Mouse (Mus musculus): ENCODE measurements at regions not wholly inside any gene's neighbourhood (a gene's known extent, or its start where the extent isn't known, plus 50 kb on each side); places are given as distances from the start of the nearest gene placed in this dataset.

DNA sequence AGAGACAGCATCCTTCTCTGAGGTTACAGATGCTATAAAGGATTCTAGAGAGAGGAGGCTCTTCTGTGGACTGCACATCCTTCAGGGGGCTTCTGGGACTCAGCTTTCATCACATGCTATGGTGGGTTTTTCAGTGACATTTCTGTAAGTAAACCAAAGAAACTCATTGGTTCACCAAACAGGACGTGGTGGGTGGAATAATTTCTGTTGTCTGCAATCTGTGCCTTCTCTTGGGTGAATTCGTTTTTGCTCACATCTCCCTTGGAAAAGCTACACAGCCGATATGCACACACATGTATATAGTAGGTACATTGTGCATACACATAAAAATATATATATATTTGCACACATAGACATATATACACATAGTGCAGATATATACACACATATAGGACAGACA is 110.2 kb downstream of the Chst1 start:
- DNase-seq: no peak

GRCm38 (mm10) chr2:92711122-92711777 is 111.7 kb downstream of the Chst1 start:
- DNase-seq: no peak

- no peak for DNase-seq
Measured at GRCm38 (mm10) chr2:92712266-92713144, 113.0 kb downstream of the Chst1 start.

DNA sequence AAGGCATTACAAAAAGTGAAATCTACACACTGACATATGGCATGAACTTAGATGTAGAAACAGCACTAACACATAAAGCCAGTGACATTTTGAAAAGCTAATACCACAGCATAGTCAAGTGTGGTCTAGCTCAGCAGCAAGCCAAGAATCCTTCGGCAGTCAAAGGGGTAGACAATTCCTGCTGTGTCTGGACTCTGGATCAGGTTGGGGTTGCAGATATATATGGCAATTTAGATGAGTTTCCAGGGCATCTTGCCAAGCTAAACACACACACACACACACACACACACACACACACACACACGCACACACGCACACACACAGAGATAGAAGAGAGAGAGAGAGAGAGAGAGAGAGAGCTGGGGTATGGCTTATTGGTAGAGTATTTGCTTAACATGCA is 118.2 kb downstream of the Chst1 start:
- DNase-seq: no peak

GRCm38 (mm10) chr2:92721951-92722350 is 122.4 kb downstream of the Chst1 start:
- DNase-seq: no peak

GRCm38 (mm10) chr2:92723618-92724263 is 124.2 kb downstream of the Chst1 start:
- no peak for DNase-seq

- no peak for DNase-seq
Measured at GRCm38 (mm10) chr2:92726640-92727039, 127.1 kb downstream of the Chst1 start.

GRCm38 (mm10) chr2:92727241-92727640 is 127.7 kb downstream of the Chst1 start:
- no peak for DNase-seq

- DNase-seq: no peak
Measured at GRCm38 (mm10) chr2:92728388-92728787, 128.9 kb downstream of the Chst1 start.

- DNase-seq: no peak
Measured at GRCm38 (mm10) chr2:92730371-92730770, 130.9 kb downstream of the Chst1 start.

DNA sequence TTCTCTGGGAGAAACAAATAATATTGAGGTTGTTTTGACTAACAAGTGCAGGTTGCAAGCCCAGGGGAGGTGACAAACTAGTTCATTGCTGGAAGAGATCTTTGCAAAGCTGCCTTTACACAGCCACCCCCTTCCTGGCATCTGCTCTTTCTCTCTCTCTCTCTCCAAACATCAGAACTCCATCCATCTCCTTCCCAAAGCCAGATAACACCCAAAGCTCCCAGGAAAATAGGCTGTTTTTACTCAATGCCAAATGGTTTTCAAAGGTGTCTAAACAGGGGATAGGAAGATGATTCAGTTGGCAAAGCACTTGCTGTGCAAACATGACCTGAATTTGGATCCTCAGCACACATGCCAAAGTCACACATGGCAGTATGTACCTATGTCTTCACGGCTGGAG is 133.9 kb downstream of the Chst1 start:
- no peak for DNase-seq

- DNase-seq: no peak
Measured at GRCm38 (mm10) chr2:92735784-92736183, 136.3 kb downstream of the Chst1 start.

DNA sequence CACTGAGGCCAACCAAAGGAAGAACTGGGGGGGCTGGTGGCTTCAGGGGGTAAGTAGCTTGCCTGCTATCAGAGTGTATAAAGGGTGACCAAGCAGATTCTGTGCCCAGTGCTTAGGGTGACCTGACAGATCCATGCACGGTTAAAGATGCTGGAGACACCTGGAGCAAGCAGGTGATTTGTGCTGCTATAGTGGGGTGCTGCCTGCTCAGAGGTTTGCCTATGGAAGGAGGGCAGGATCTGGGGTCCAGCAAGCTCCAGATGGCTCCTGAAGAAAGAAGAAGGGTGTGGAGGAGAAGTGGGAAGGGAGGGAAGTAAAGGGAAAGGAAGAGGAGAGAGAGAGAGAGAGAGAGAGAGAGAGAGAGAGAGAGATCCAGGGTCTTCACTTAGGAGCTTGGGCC is 137.8 kb downstream of the Chst1 start:
- no peak for DNase-seq

- no peak for DNase-seq
Measured at GRCm38 (mm10) chr2:92739576-92739975, 140.1 kb downstream of the Chst1 start.

DNA sequence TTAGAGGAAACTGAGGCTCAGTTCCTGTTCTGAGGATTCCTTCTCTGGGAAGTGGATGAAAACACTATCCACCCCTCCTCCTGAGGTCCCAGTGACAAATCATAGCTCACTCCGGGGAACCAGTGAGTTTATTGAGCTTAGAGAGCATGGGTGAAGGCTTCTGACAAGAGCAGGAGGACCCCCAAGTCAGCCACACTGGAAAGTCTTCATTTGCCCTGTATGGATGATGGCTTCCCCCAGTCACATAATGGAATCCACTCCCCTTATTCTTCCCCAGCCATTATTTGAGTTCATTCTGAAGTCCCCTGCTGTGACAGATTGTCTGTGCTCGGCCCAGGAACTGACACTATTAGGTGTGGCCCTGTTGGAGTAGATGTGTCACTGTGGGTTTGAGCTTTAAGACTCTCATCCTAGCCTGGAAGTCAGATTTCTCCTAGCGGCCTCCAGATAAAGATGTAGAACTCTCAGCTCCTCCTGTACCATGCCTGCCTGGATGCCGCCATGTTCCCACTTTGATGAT is 141.3 kb downstream of the Chst1 start:
- no peak for DNase-seq

- DNase-seq: no peak
Measured at GRCm38 (mm10) chr2:92742025-92742424, 142.5 kb downstream of the Chst1 start.

DNA sequence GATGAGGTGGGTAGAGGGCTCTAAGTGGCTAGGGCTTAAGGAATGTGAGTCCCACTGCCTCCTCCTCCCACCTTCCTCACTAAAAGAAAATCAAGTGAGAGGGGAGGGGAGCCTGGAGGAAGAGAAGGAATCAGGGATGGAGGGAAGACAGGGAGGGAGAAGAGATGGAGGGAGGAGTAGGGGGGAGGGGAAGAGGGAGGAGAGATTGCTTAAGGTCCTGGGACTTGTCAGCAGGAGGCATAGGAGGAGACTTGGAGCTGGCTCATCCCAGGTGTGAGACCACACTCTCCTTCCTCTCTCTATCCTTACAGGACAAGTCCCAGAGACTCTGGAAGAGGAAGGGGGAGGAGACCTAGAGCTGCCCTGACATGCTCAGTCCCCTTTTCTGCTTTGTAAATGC is 143.2 kb downstream of the Chst1 start:
- no peak for DNase-seq

GRCm38 (mm10) chr2:92743152-92743551 is 143.6 kb downstream of the Chst1 start:
- DNase-seq: no peak

- no peak for DNase-seq
Measured at GRCm38 (mm10) chr2:92743911-92744310, 144.4 kb downstream of the Chst1 start.

GRCm38 (mm10) chr2:92747406-92747805 is 147.9 kb downstream of the Chst1 start:
- DNase-seq: no peak

- no peak for DNase-seq
Measured at GRCm38 (mm10) chr2:92750116-92750515, 150.6 kb downstream of the Chst1 start.

DNA sequence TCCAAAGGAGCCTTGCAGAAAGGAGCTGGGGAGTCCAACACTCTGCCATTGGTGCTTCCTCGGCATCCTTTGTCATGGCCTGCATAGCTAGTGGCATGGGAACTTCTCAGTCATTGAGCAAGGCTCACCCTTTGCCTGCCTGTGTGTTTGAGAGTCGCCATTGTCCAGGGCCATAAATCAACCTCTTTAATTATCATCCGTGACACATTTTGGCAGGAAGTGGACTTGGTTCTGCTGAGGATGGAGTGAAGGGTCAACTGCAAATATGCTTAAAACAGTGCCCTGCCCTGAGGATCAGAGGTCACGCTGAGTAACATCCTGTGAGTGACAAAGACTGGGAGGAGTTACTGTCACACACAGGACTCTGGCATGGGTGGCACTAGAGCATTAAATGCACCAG is 151.2 kb downstream of the Chst1 start:
- no peak for DNase-seq

- DNase-seq: no peak
Measured at GRCm38 (mm10) chr2:92751256-92751655, 151.7 kb downstream of the Chst1 start.

DNA sequence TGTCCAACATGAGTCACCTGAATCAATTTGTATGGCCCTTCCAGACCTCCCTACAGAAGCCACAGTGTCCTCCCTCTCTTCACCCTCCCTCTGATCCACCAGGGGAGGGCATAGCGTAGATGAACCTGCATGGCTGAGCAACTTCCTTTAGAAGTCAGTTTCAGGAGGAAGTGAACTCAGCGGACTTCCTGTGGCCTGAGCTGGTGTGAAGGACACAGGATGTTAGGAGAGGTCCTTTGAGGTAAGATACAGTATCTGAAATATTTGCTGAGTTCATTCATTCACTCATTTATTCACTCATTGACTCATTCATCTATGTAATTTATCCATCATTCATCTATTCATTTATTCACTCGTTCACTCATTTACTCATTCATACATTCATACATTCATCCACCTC is 152.6 kb downstream of the Chst1 start:
- DNase-seq: no peak
